Mouse (Mus musculus) kidney, embryonic 15.5 days (tissue): ENCODE data around the gene Slc25a22. TPM values are rescaled to one million over a fixed set of nuclear protein-coding genes. Genes with fewer than 3 reads are reported as not detected.
"Not testable (repeated sequence)": the region's sequence is repeated elsewhere in the genome, so short reads cannot be mapped to it uniquely, and the experiment has no call there.

ENCODE experiments used
- ATAC-seq: fragments of 200-750 bp; cut with Nextera tagmentation; replicated peaks from 2 replicates; pipeline ENCODE4 v1.8.0; 2017; ENCODE audit warnings: moderate TSS enrichment; ENCODE audit not compliant: low FRiP score
- H3K27ac ChIP-seq: fragments of 300-500 bp; sonication (generic); 2 replicates; pipeline ENCODE4 v1.5.1; 2015; ENCODE audit warnings: mild to moderate bottlenecking, inconsistent platforms
- H3K27me3 ChIP-seq: fragments of 300-500 bp; sonication (generic); 2 replicates; pipeline ENCODE4 v1.6.1; 2015; ENCODE audit warnings: inconsistent platforms
- H3K36me3 ChIP-seq: fragments of 300-500 bp; sonication (generic); 2 replicates; pipeline ENCODE4 v1.6.1; 2015; ENCODE audit warnings: inconsistent platforms
- H3K4me1 ChIP-seq: fragments of 300-500 bp; sonication (generic); 2 replicates; pipeline ENCODE4 v1.6.1; 2015; ENCODE audit warnings: inconsistent platforms
- H3K4me2 ChIP-seq: fragments of 300-500 bp; sonication (generic); 2 replicates; pipeline ENCODE4 v1.6.1; 2015; ENCODE audit warnings: moderate library complexity, mild to moderate bottlenecking, inconsistent platforms
- H3K4me3 ChIP-seq: fragments of 300-500 bp; sonication (generic); replicated peaks from 2 replicates; pipeline ENCODE4 v1.5.1; 2015; ENCODE audit warnings: mild to moderate bottlenecking, inconsistent platforms
- H3K9ac ChIP-seq: fragments of 300-500 bp; sonication (generic); 2 replicates; pipeline ENCODE4 v1.6.1; 2015; ENCODE audit warnings: mild to moderate bottlenecking, inconsistent platforms
- H3K9me3 ChIP-seq: fragments of 300-500 bp; sonication (generic); replicated peaks from 2 replicates; pipeline ENCODE4 v1.6.1; 2016; ENCODE audit warnings: inconsistent platforms
- WGBS: fragments of 180-500 bp; shearing (Covaris S2); methylation state at CpG from one replicate; pipeline ENCODE4 v1.1.7; 2015; ENCODE audit warnings: mixed read lengths; 5-methylcytosine and 5-hydroxymethylcytosine counted together
- polyA plus RNA-seq: library from polyadenylated mRNA; unstranded; fragments of >200 nt; fragmentation: Nextera tagmentation; extraction: Ambion mirVana; gene quantifications from 2 replicates; pipeline ENCODE4 v1.2.1, GENCODE M21; 2015

Slc25a22 gene
- polyA plus RNA-seq, 1 experiment from 2014 or later = 34.0 TPM

GRCm38 (mm10) chr7:141413331-141413730 lies 24.4 kb downstream of the Slc25a22 start:
- Histone ChIP-seq H3K4me3 (peak overlapping the region; percentile 75), H3K4me2 (peak overlapping the region; percentile 84), H3K27me3 (no peaks in the 10 kb centered on the region), H3K27ac (peak overlapping the region; percentile 88), H3K4me1 (peaks cover 27% of the 10 kb centered on the region), H3K9ac (peak overlapping the region; percentile 79), H3K9me3 (no peaks in the 10 kb centered on the region), H3K36me3 (peaks cover 31% of the 10 kb centered on the region)
- peak; percentile 16 for ATAC-seq
- 3% methylated on average over 16 of the region's 16 CpGs for WGBS

DNA sequence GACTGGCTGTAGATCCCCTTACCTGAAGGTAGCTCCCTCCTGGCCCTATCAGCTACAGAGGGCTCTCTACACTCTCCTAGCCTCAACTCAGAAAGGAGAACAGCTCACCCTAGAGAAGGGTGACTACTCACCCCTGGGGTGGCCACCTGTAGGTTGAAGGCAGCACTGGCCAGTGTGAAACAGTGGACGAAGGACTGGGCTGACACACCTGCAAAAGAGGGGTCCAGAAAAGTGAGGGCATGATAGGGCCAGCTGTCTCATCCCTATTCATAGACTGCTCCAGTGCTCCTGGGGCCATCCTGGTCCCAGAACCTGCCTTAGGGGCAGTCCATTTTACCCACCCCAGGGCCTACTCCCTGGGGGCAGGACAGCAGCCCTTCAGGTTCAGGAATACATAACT lies 26.0 kb downstream of the Slc25a22 start:
- H3K9ac ChIP-seq = no peak overlapping the region
- no peaks in the 10 kb centered on the region for H3K9me3 ChIP-seq
- 100% methylated on average over 1 of the region's 1 CpGs for WGBS
- H3K27me3 ChIP-seq = no peaks in the 10 kb centered on the region
- no peak for ATAC-seq
- H3K4me3 ChIP-seq = no peak overlapping the region
- no peak overlapping the region for H3K27ac ChIP-seq
- peaks cover 41% of the 10 kb centered on the region for H3K36me3 ChIP-seq
- H3K4me1 ChIP-seq = peaks cover 27% of the 10 kb centered on the region
- no peak overlapping the region for H3K4me2 ChIP-seq

DNA sequence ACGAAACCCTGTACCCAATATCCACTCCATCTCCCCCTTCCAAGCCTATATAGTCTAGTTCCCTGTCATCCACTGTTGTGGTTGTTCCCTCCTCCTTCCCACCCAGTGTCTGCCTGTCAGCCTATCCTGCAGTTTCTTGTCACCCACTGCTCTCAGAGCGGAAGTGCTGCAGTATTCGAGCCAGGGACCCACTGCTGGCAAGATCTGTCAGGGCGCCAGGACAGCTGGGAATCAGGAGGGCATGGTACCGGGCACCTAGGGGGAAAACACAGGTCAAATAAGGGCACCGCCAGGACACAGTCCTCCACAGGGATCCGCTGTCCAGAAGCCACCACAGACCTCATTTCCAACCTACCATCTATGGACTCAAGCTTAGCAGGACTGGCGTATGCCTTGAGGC lies 27.1 kb downstream of the Slc25a22 start:
- 92% methylated on average over 8 of the region's 8 CpGs for WGBS
- ATAC-seq = no peak

DNA sequence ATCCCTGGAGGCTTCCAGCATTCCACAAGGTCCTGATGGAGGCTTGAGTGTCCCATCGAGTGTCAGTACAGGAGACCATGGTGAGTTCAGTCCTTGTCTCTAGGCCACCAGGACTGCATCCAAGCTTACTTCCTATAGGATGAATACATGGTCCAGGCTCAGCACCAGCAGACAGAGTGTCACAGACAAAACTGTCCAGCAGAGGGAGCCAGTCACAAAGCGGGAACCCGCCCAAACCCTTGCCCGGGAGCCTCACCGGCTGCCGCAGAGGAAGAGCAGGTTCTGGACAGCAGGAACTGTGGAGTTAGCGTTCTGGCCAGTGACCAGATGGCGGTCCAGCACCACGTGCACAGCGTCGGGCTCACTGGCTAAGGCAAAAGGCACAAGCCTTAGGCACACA lies 28.9 kb downstream of the Slc25a22 start:
- H3K27ac ChIP-seq = no peak overlapping the region
- WGBS = 11% methylated on average over 11 of the region's 11 CpGs
- H3K4me3 ChIP-seq = no peak overlapping the region
- H3K36me3 ChIP-seq = peaks cover 49% of the 10 kb centered on the region
- H3K27me3 ChIP-seq = no peaks in the 10 kb centered on the region
- no peak overlapping the region for H3K9ac ChIP-seq
- ATAC-seq = peak; percentile 68
- H3K4me2 ChIP-seq = no peak overlapping the region
- H3K4me1 ChIP-seq = peaks cover 17% of the 10 kb centered on the region
- H3K9me3 ChIP-seq = no peaks in the 10 kb centered on the region

More for the DNA sequence above, 27.1 kb downstream of the Slc25a22 start:
- Histone ChIP-seq H3K9ac (no peak overlapping the region), H3K4me3 (no peak overlapping the region), H3K27me3 (no peaks in the 10 kb centered on the region), H3K4me2 (no peak overlapping the region), H3K9me3 (no peaks in the 10 kb centered on the region), H3K27ac (no peak overlapping the region), H3K4me1 (peaks cover 27% of the 10 kb centered on the region), H3K36me3 (peaks cover 44% of the 10 kb centered on the region)

- WGBS = 96% methylated on average over 7 of the region's 7 CpGs
These were observed 30.0 kb downstream of the Slc25a22 start for GRCm38 (mm10) chr7:141407670-141408069.

GRCm38 (mm10) chr7:141405466-141405865 lies 32.2 kb downstream of the Slc25a22 start:
- H3K4me3 ChIP-seq = no peak overlapping the region
- H3K36me3 ChIP-seq = peaks cover 69% of the 10 kb centered on the region
- no peak overlapping the region for H3K4me2 ChIP-seq
- peaks cover 3% of the 10 kb centered on the region for H3K4me1 ChIP-seq
- H3K27me3 ChIP-seq = no peaks in the 10 kb centered on the region
- WGBS = 79% methylated on average over 4 of the region's 4 CpGs
- no peak overlapping the region for H3K9ac ChIP-seq
- H3K27ac ChIP-seq = no peak overlapping the region
- no peak for ATAC-seq
- no peaks in the 10 kb centered on the region for H3K9me3 ChIP-seq

More at GRCm38 (mm10) chr7:141407670-141408069, 30.0 kb downstream of the Slc25a22 start:
- H3K9me3 ChIP-seq, H3K4me2 ChIP-seq, H3K4me3 ChIP-seq, H3K27ac ChIP-seq, H3K27me3 ChIP-seq, ATAC-seq, H3K9ac ChIP-seq: not testable (repeated sequence)
- H3K36me3 ChIP-seq = peaks cover 59% of the 10 kb centered on the region
- H3K4me1 ChIP-seq = peaks cover 11% of the 10 kb centered on the region

- H3K4me1 ChIP-seq = no peaks in the 10 kb centered on the region
- H3K9me3 ChIP-seq = no peaks in the 10 kb centered on the region
- no peak overlapping the region for H3K9ac ChIP-seq
- H3K4me2 ChIP-seq = no peak overlapping the region
- H3K36me3 ChIP-seq = peaks cover 71% of the 10 kb centered on the region
- H3K4me3 ChIP-seq = no peak overlapping the region
- no peaks in the 10 kb centered on the region for H3K27me3 ChIP-seq
- H3K27ac ChIP-seq = no peak overlapping the region
- peak; percentile 77 for ATAC-seq
- WGBS = 47% methylated on average over 5 of the region's 5 CpGs
These were observed 34.4 kb downstream of the Slc25a22 start for GRCm38 (mm10) chr7:141403305-141403704.

- peaks cover 45% of the 10 kb centered on the region for H3K36me3 ChIP-seq
- WGBS = 71% methylated on average over 1 of the region's 1 CpGs
- H3K27me3 ChIP-seq = no peaks in the 10 kb centered on the region
- H3K4me1 ChIP-seq = peaks cover 22% of the 10 kb centered on the region
- H3K4me3 ChIP-seq = no peak overlapping the region
- H3K9me3 ChIP-seq = no peaks in the 10 kb centered on the region
- H3K9ac ChIP-seq = no peak overlapping the region
- no peak for ATAC-seq
- H3K4me2 ChIP-seq = no peak overlapping the region
- H3K27ac ChIP-seq = no peak overlapping the region
These were observed 42.3 kb downstream of the Slc25a22 start for GRCm38 (mm10) chr7:141395348-141395747.

GRCm38 (mm10) chr7:141394771-141395170 lies 42.9 kb downstream of the Slc25a22 start:
- WGBS = 28% methylated on average over 6 of the region's 6 CpGs
- ATAC-seq = no peak
- Histone ChIP-seq H3K4me1 (peaks cover 22% of the 10 kb centered on the region), H3K9ac (no peak overlapping the region), H3K4me3 (no peak overlapping the region), H3K4me2 (no peak overlapping the region), H3K27ac (no peak overlapping the region), H3K9me3 (no peaks in the 10 kb centered on the region), H3K27me3 (no peaks in the 10 kb centered on the region), H3K36me3 (peaks cover 39% of the 10 kb centered on the region)

GRCm38 (mm10) chr7:141394158-141394557 lies 43.5 kb downstream of the Slc25a22 start:
- no peak for ATAC-seq

GRCm38 (mm10) chr7:141392552-141393222 lies 45.0 kb downstream of the Slc25a22 start:
- Histone ChIP-seq H3K4me2 (peak overlapping the region; percentile 94), H3K27me3 (0 out of 2 replicates have a peak, but pooled peaks cover 5% of the 10 kb centered on the region), H3K4me3 (peak overlapping the region; percentile 78), H3K9ac (peak overlapping the region; percentile 56), H3K27ac (peak overlapping the region; percentile 89), H3K4me1 (peaks cover 22% of the 10 kb centered on the region), H3K36me3 (peaks cover 19% of the 10 kb centered on the region), H3K9me3 (no peaks in the 10 kb centered on the region)
- 35% methylated on average over 9 of the region's 9 CpGs for WGBS
- ATAC-seq = no peak

More at GRCm38 (mm10) chr7:141394158-141394557, 43.5 kb downstream of the Slc25a22 start:
- Histone ChIP-seq H3K27me3 (0 out of 2 replicates have a peak, but pooled peaks cover 3% of the 10 kb centered on the region), H3K4me3 (no peak overlapping the region), H3K4me1 (peaks cover 22% of the 10 kb centered on the region), H3K27ac (no peak overlapping the region), H3K4me2 (no peak overlapping the region), H3K9me3 (no peaks in the 10 kb centered on the region), H3K36me3 (peaks cover 33% of the 10 kb centered on the region), H3K9ac (no peak overlapping the region)
- WGBS = 85% methylated on average over 7 of the region's 7 CpGs

GRCm38 (mm10) chr7:141391625-141392551 lies 45.8 kb downstream of the Slc25a22 start, which contains the start of gene Taldo1:
Gene Taldo1, plus strand, starts transcription at chr7:141392199.
- Histone ChIP-seq H3K4me2 (peak within 1 kb of the TSS; percentile 94), H3K9me3 (no peaks in the 10 kb centered on the region), H3K36me3 (peaks cover 13% of the 10 kb centered on the region), H3K27ac (peak within 1 kb of the TSS; percentile 89), H3K4me1 (peaks cover 22% of the 10 kb centered on the region), H3K4me3 (peak within 1 kb of the TSS; percentile 78), H3K9ac (peak within 1 kb of the TSS; percentile 64), H3K27me3 (0 out of 2 replicates have a peak, but pooled peaks cover 5% of the 10 kb centered on the region)
- under 1% methylated on average over 57 of the region's 57 CpGs for WGBS
- peak; percentile 95 for ATAC-seq
